Mouse (Mus musculus): ENCODE results near the gene D430019H16Rik. TPM values are rescaled to one million over a fixed set of nuclear protein-coding genes. Genes with fewer than 3 reads are reported as not detected.

D430019H16Rik gene
- 7.7 and 7.9 TPM in 2 replicates for polyA plus RNA-seq (2016; fragmentation: Nextera tagmentation; extraction: Ambion mirVana)

GRCm38 (mm10) chr12:105453670-105454257, at the start of gene D430019H16Rik:
TSS of gene D430019H16Rik (plus strand) at chr12:105453856.
- peak within 1 kb of the TSS; percentile 82 for H3K9ac ChIP-seq
- no peaks in the 10 kb centered on the region for H3K9me3 ChIP-seq
- H3K4me1 ChIP-seq: peaks cover 38% of the 10 kb centered on the region
- no peaks in the 10 kb centered on the region for H3K36me3 ChIP-seq (replicated peaks)
- H3K4me3 ChIP-seq (replicated peaks): peak within 1 kb of the TSS; percentile 78
- H3K4me2 ChIP-seq: peak within 1 kb of the TSS; percentile 82
- peak within 1 kb of the TSS; percentile 76 for H3K27ac ChIP-seq
- under 1% methylated on average over 38 of the region's 38 CpGs for whole genome bisulfite sequencing
- H3K27me3 ChIP-seq: no peaks in the 10 kb centered on the region
- ATAC-seq (ENCODE audit: low FRiP score): peak; percentile 94

- ATAC-seq (ENCODE audit: low FRiP score): no peak
- no peaks in the 10 kb centered on the region for H3K27me3 ChIP-seq
- H3K4me1 ChIP-seq: peaks cover 6% of the 10 kb centered on the region; the same call in 1 of the 2 replicates
- no peaks in the 10 kb centered on the region for H3K9me3 ChIP-seq
- no peak overlapping the region for H3K4me2 ChIP-seq
- WGBS: 83% methylated on average over 6 of the region's 6 CpGs
- no peak overlapping the region for H3K4me3 ChIP-seq (replicated peaks)
- H3K27ac ChIP-seq: no peak overlapping the region
- no peak overlapping the region for H3K9ac ChIP-seq
- H3K36me3 ChIP-seq (replicated peaks): no peaks in the 10 kb centered on the region
Measured at GRCm38 (mm10) chr12:105406008-105406407, 47.6 kb upstream of the D430019H16Rik start.

GRCm38 (mm10) chr12:105413909-105414308, 39.7 kb upstream of the D430019H16Rik start:
- WGBS: 94% methylated on average over 8 of the region's 8 CpGs

GRCm38 (mm10) chr12:105420476-105420875, 33.2 kb upstream of the D430019H16Rik start:
- no peak overlapping the region for H3K4me2 ChIP-seq
- 52% methylated on average over 6 of the region's 6 CpGs for WGBS
- H3K27ac ChIP-seq: no peak overlapping the region
- H3K27me3 ChIP-seq: no peaks in the 10 kb centered on the region
- H3K4me1 ChIP-seq: no peaks in the 10 kb centered on the region
- H3K4me3 ChIP-seq (replicated peaks): no peak overlapping the region
- H3K9me3 ChIP-seq: no peaks in the 10 kb centered on the region
- no peaks in the 10 kb centered on the region for H3K36me3 ChIP-seq (replicated peaks)
- no peak overlapping the region for H3K9ac ChIP-seq
- no peak for ATAC-seq (ENCODE audit: low FRiP score)

More at GRCm38 (mm10) chr12:105413909-105414308, 39.7 kb upstream of the D430019H16Rik start:
- H3K4me2 ChIP-seq: no peak overlapping the region
- H3K4me3 ChIP-seq (replicated peaks): no peak overlapping the region
- no peak for ATAC-seq (ENCODE audit: low FRiP score)
- H3K4me1 ChIP-seq: no peaks in the 10 kb centered on the region
- H3K27ac ChIP-seq: no peak overlapping the region
- no peak overlapping the region for H3K9ac ChIP-seq
- no peaks in the 10 kb centered on the region for H3K36me3 ChIP-seq (replicated peaks)
- H3K27me3 ChIP-seq: no peaks in the 10 kb centered on the region
- no peaks in the 10 kb centered on the region for H3K9me3 ChIP-seq

GRCm38 (mm10) chr12:105426541-105426940, 27.1 kb upstream of the D430019H16Rik start:
- H3K9me3 ChIP-seq: no peaks in the 10 kb centered on the region
- no peak overlapping the region for H3K9ac ChIP-seq
- H3K4me1 ChIP-seq: 0 out of 2 replicates have a peak, but pooled peaks cover 2% of the 10 kb centered on the region
- no peak overlapping the region for H3K4me2 ChIP-seq
- no peak overlapping the region for H3K27ac ChIP-seq
- no peak for ATAC-seq (ENCODE audit: low FRiP score)
- H3K4me3 ChIP-seq (replicated peaks): no peak overlapping the region
- 89% methylated on average over 7 of the region's 7 CpGs for WGBS
- 0 out of 2 replicates have a peak, but pooled peaks cover 4% of the 10 kb centered on the region for H3K27me3 ChIP-seq
- no peaks in the 10 kb centered on the region for H3K36me3 ChIP-seq (replicated peaks)

GRCm38 (mm10) chr12:105427039-105427757, 26.5 kb upstream of the D430019H16Rik start:
- WGBS: 34% methylated on average over 10 of the region's 10 CpGs
- no peaks in the 10 kb centered on the region for H3K9me3 ChIP-seq
- no peak overlapping the region for H3K4me2 ChIP-seq
- ATAC-seq (ENCODE audit: low FRiP score): peak; percentile 68
- no peaks in the 10 kb centered on the region for H3K36me3 ChIP-seq (replicated peaks)
- H3K27me3 ChIP-seq: 0 out of 2 replicates have a peak, but pooled peaks cover 4% of the 10 kb centered on the region
- H3K9ac ChIP-seq: no peak overlapping the region
- H3K27ac ChIP-seq: no peak overlapping the region
- 0 out of 2 replicates have a peak, but pooled peaks cover 2% of the 10 kb centered on the region for H3K4me1 ChIP-seq
- no peak overlapping the region for H3K4me3 ChIP-seq (replicated peaks)

- Histone ChIP-seq H3K9ac (no peak overlapping the region), H3K4me2 (no peak overlapping the region), H3K4me3 (replicated peaks) (no peak overlapping the region), H3K4me1 (0 out of 2 replicates have a peak, but pooled peaks cover 2% of the 10 kb centered on the region), H3K36me3 (replicated peaks) (no peaks in the 10 kb centered on the region), H3K27me3 (0 out of 2 replicates have a peak, but pooled peaks cover 4% of the 10 kb centered on the region), H3K9me3 (no peaks in the 10 kb centered on the region), H3K27ac (no peak overlapping the region)
- no peak for ATAC-seq (ENCODE audit: low FRiP score)
- 62% methylated on average over 3 of the region's 3 CpGs for WGBS
Measured at GRCm38 (mm10) chr12:105431872-105432271, 21.8 kb upstream of the D430019H16Rik start.

- H3K9ac ChIP-seq: no peak overlapping the region
- ATAC-seq (ENCODE audit: low FRiP score): no peak
- H3K27me3 ChIP-seq: 0 out of 2 replicates have a peak, but pooled peaks cover 4% of the 10 kb centered on the region
- no peak overlapping the region for H3K4me3 ChIP-seq (replicated peaks)
- H3K4me1 ChIP-seq: no peaks in the 10 kb centered on the region
- 79% methylated on average over 3 of the region's 3 CpGs for WGBS
- no peaks in the 10 kb centered on the region for H3K9me3 ChIP-seq
- H3K36me3 ChIP-seq (replicated peaks): no peaks in the 10 kb centered on the region
- H3K27ac ChIP-seq: no peak overlapping the region
- no peak overlapping the region for H3K4me2 ChIP-seq
Measured at GRCm38 (mm10) chr12:105432807-105433206, 20.8 kb upstream of the D430019H16Rik start.

- 69% methylated on average over 5 of the region's 5 CpGs for WGBS
Measured at GRCm38 (mm10) chr12:105438259-105438658, 15.4 kb upstream of the D430019H16Rik start.

GRCm38 (mm10) chr12:105439976-105440375, 13.7 kb upstream of the D430019H16Rik start:
- Histone ChIP-seq H3K4me3 (replicated peaks) (no peak overlapping the region), H3K27ac (no peak overlapping the region), H3K4me2 (no peak overlapping the region), H3K9me3 (no peaks in the 10 kb centered on the region), H3K9ac (no peak overlapping the region), H3K4me1 (no peaks in the 10 kb centered on the region), H3K27me3 (no peaks in the 10 kb centered on the region), H3K36me3 (replicated peaks) (no peaks in the 10 kb centered on the region)
- no peak for ATAC-seq (ENCODE audit: low FRiP score)
- WGBS: 73% methylated on average over 6 of the region's 6 CpGs

More at GRCm38 (mm10) chr12:105438259-105438658, 15.4 kb upstream of the D430019H16Rik start:
- Histone ChIP-seq H3K4me1 (no peaks in the 10 kb centered on the region), H3K36me3 (replicated peaks) (no peaks in the 10 kb centered on the region), H3K27ac (no peak overlapping the region), H3K9ac (no peak overlapping the region), H3K9me3 (no peaks in the 10 kb centered on the region), H3K4me2 (no peak overlapping the region), H3K27me3 (no peaks in the 10 kb centered on the region), H3K4me3 (replicated peaks) (no peak overlapping the region)
- ATAC-seq (ENCODE audit: low FRiP score): no peak

- no peak for ATAC-seq (ENCODE audit: low FRiP score)
- Histone ChIP-seq H3K27me3 (no peaks in the 10 kb centered on the region), H3K36me3 (replicated peaks) (no peaks in the 10 kb centered on the region), H3K9me3 (no peaks in the 10 kb centered on the region), H3K4me1 (no peaks in the 10 kb centered on the region), H3K27ac (no peak overlapping the region), H3K4me3 (replicated peaks) (no peak overlapping the region), H3K9ac (no peak overlapping the region), H3K4me2 (no peak overlapping the region)
- 72% methylated on average over 5 of the region's 5 CpGs for WGBS
Measured at GRCm38 (mm10) chr12:105443569-105443968, 10.1 kb upstream of the D430019H16Rik start.

GRCm38 (mm10) chr12:105445767-105446166, 7.9 kb upstream of the D430019H16Rik start:
- no peak for ATAC-seq (ENCODE audit: low FRiP score)
- Histone ChIP-seq H3K9me3 (no peaks in the 10 kb centered on the region), H3K4me2 (no peak overlapping the region), H3K9ac (no peak overlapping the region), H3K4me3 (replicated peaks) (no peak overlapping the region), H3K27me3 (no peaks in the 10 kb centered on the region), H3K36me3 (replicated peaks) (no peaks in the 10 kb centered on the region), H3K27ac (no peak overlapping the region), H3K4me1 (no peaks in the 10 kb centered on the region)
- 81% methylated on average over 6 of the region's 6 CpGs for WGBS
